Mouse (Mus musculus) hindbrain, embryonic 15.5 days (tissue): ENCODE results near the gene Erv3. TPM values are rescaled to one million over a fixed set of nuclear protein-coding genes. Genes with fewer than 3 reads are reported as not detected.

Experiments
- polyA plus RNA-seq: library from polyadenylated mRNA; unstranded; fragments of >200 nt; fragmentation: Nextera tagmentation; extraction: Ambion mirVana; gene quantifications from 2 replicates; pipeline ENCODE4 v1.2.1, GENCODE M21; 2015

Gene Erv3
- polyA plus RNA-seq, 1 experiment from 2014 or later, result not detected

Other genes with a start within 250 kb of the Erv3 start
- gene Prnp, start 50.2 kb upstream of the Erv3 start, polyA plus RNA-seq, result 133 and 138 TPM in 2 replicates
- not detected in 2 replicates for gene Prn, start 50.2 kb upstream of the Erv3 start, polyA plus RNA-seq
- gene Prnd, start 91.1 kb upstream of the Erv3 start, polyA plus RNA-seq, result 10.4 and 11.3 TPM in 2 replicates
- 26.9 and 32.7 TPM in 2 replicates for gene Rassf2, start 170.5 kb upstream of the Erv3 start, polyA plus RNA-seq